Mouse (Mus musculus) kidney, adult 2 months (tissue): ENCODE measurements around the gene Arsg.

Experiments
- CTCF ChIP-seq: fragments of 200-500 bp; conservative IDR thresholded peaks from 2 replicates; pipeline ENCODE4 v1.5.1; 2011; ENCODE audit warnings: low read depth, mild to moderate bottlenecking, control low read depth, low read length, moderate library complexity, mixed read lengths; ENCODE audit not compliant: insufficient read depth, insufficient read length
- POLR2A ChIP-seq: fragments of 200-500 bp; IDR thresholded peaks from one replicate; pipeline ENCODE4 v1.6.1; 2011; ENCODE audit warnings: low read depth, low read length, control low read depth

DNA sequence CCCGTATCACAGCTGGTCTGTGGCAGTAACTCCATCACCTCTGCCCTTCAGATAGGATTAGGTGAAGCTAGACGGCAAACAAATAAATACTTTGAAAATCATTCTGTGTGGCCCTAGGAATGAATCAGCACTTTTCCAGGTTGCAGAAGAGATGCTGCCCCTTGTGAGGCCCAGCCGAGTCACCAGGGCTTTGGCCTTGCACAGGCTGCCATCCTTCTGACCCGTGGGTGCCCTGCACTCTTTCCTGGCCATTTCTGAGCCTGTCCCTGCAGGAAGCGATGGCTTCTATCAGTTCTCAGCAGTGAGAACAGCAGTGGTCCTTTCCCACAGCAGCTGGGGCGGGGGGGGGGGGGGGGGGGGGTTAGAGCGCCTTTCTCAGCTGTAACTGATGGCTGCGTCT lies 36.3 kb upstream of the Arsg start:
- TF ChIP-seq POLR2A (no peak), CTCF (no peak)
